Mouse (Mus musculus) heart, embryonic 15.5 days (tissue): ENCODE measurements at regions not wholly inside any gene's neighbourhood (a gene's known extent, or its start where the extent isn't known, plus 50 kb on each side); places are given as distances from the start of the nearest gene placed in this dataset.

ENCODE experiments used
- ATAC-seq: fragments of 200-750 bp; cut with Nextera tagmentation; replicated peaks from 2 replicates; pipeline ENCODE4 v1.8.0; 2017; ENCODE audit warnings: low read depth, moderate TSS enrichment; ENCODE audit not compliant: insufficient number of reproducible peaks, insufficient read depth, low FRiP score
- H3K27ac ChIP-seq: fragments of 300-500 bp; sonication (generic); 2 replicates; pipeline ENCODE4 v1.5.1; 2015; ENCODE audit warnings: mild to moderate bottlenecking, inconsistent platforms
- H3K27me3 ChIP-seq: fragments of 300-500 bp; sonication (generic); 2 replicates; pipeline ENCODE4 v1.6.1; 2015; ENCODE audit warnings: inconsistent platforms
- H3K36me3 ChIP-seq: fragments of 300-500 bp; sonication (generic); 2 replicates; pipeline ENCODE4 v1.6.1; 2015; ENCODE audit warnings: mild to moderate bottlenecking, inconsistent platforms
- H3K4me1 ChIP-seq: fragments of 300-500 bp; sonication (generic); replicated peaks from 2 replicates; pipeline ENCODE4 v1.6.1; 2015; ENCODE audit warnings: inconsistent platforms
- H3K4me2 ChIP-seq: fragments of 300-500 bp; sonication (generic); 2 replicates; pipeline ENCODE4 v1.6.1; 2015; ENCODE audit warnings: inconsistent platforms, mild to moderate bottlenecking, moderate library complexity
- H3K4me3 ChIP-seq: fragments of 300-500 bp; sonication (generic); 2 replicates; pipeline ENCODE4 v1.5.1; 2015; ENCODE audit warnings: mild to moderate bottlenecking, inconsistent platforms
- H3K9ac ChIP-seq: fragments of 300-500 bp; sonication (generic); 2 replicates; pipeline ENCODE4 v1.6.1; 2015; ENCODE audit warnings: mild to moderate bottlenecking, inconsistent platforms
- H3K9me3 ChIP-seq: fragments of 300-500 bp; sonication (generic); replicated peaks from 2 replicates; pipeline ENCODE4 v1.6.1; 2016; ENCODE audit warnings: inconsistent platforms
- WGBS: fragments of 180-500 bp; shearing (Covaris S2); methylation state at CpG from one replicate; pipeline ENCODE4 v1.1.7; 2015; ENCODE audit warnings: mixed read lengths; 5-methylcytosine and 5-hydroxymethylcytosine counted together

- Histone ChIP-seq H3K27me3 (no peaks in the 10 kb centered on the region), H3K36me3 (no peaks in the 10 kb centered on the region), H3K27ac (no peak overlapping the region), H3K4me3 (no peak overlapping the region), H3K4me2 (no peak overlapping the region), H3K9ac (no peak overlapping the region), H3K9me3 (no peaks in the 10 kb centered on the region), H3K4me1 (no peaks in the 10 kb centered on the region)
- no peak for ATAC-seq
- 68% methylated on average over 6 of the region's 6 CpGs for WGBS
Observed at GRCm38 (mm10) chr4:64259348-64260187, 212.8 kb upstream of the Tnc start.

- Histone ChIP-seq H3K9ac (no peak overlapping the region), H3K27me3 (no peaks in the 10 kb centered on the region), H3K9me3 (no peaks in the 10 kb centered on the region), H3K4me1 (no peaks in the 10 kb centered on the region), H3K4me3 (no peak overlapping the region), H3K36me3 (no peaks in the 10 kb centered on the region), H3K4me2 (no peak overlapping the region), H3K27ac (no peak overlapping the region)
- WGBS = 59% methylated on average over 8 of the region's 8 CpGs
- no peak for ATAC-seq
Observed at GRCm38 (mm10) chr4:64255253-64255652, 208.4 kb upstream of the Tnc start.

GRCm38 (mm10) chr4:64250691-64251090 lies 203.9 kb upstream of the Tnc start:
- 63% methylated on average over 5 of the region's 5 CpGs for WGBS
- Histone ChIP-seq H3K9me3 (no peaks in the 10 kb centered on the region), H3K36me3 (no peaks in the 10 kb centered on the region), H3K27ac (no peak overlapping the region), H3K4me3 (no peak overlapping the region), H3K4me1 (no peaks in the 10 kb centered on the region), H3K9ac (no peak overlapping the region), H3K4me2 (no peak overlapping the region), H3K27me3 (no peaks in the 10 kb centered on the region)
- ATAC-seq = no peak

GRCm38 (mm10) chr4:64238196-64238740 lies 191.5 kb upstream of the Tnc start:
- no peaks in the 10 kb centered on the region for H3K9me3 ChIP-seq
- no peaks in the 10 kb centered on the region for H3K4me1 ChIP-seq
- H3K9ac ChIP-seq = no peak overlapping the region
- no peak overlapping the region for H3K4me2 ChIP-seq
- no peaks in the 10 kb centered on the region for H3K27me3 ChIP-seq
- H3K36me3 ChIP-seq = no peaks in the 10 kb centered on the region
- H3K27ac ChIP-seq = no peak overlapping the region
- WGBS = 57% methylated on average over 5 of the region's 5 CpGs
- ATAC-seq = no peak
- H3K4me3 ChIP-seq = no peak overlapping the region

- Histone ChIP-seq H3K27me3 (no peaks in the 10 kb centered on the region), H3K4me2 (no peak overlapping the region), H3K9me3 (no peaks in the 10 kb centered on the region), H3K36me3 (no peaks in the 10 kb centered on the region), H3K4me1 (no peaks in the 10 kb centered on the region), H3K9ac (no peak overlapping the region), H3K27ac (no peak overlapping the region), H3K4me3 (no peak overlapping the region)
- 71% methylated on average over 4 of the region's 4 CpGs for WGBS
- no peak for ATAC-seq
Observed at GRCm38 (mm10) chr4:64235534-64235933, 188.7 kb upstream of the Tnc start.

GRCm38 (mm10) chr4:64232159-64232558 lies 185.3 kb upstream of the Tnc start:
- Histone ChIP-seq H3K4me2 (no peak overlapping the region), H3K4me3 (no peak overlapping the region), H3K36me3 (no peaks in the 10 kb centered on the region), H3K9me3 (no peaks in the 10 kb centered on the region), H3K27me3 (no peaks in the 10 kb centered on the region), H3K9ac (no peak overlapping the region), H3K4me1 (no peaks in the 10 kb centered on the region), H3K27ac (no peak overlapping the region)
- 63% methylated on average over 4 of the region's 4 CpGs for WGBS
- ATAC-seq = no peak

GRCm38 (mm10) chr4:64228341-64228740 lies 181.5 kb upstream of the Tnc start:
- no peaks in the 10 kb centered on the region for H3K4me1 ChIP-seq
- H3K27me3 ChIP-seq = no peaks in the 10 kb centered on the region
- no peak overlapping the region for H3K4me3 ChIP-seq
- no peak for ATAC-seq
- H3K4me2 ChIP-seq = no peak overlapping the region
- no peaks in the 10 kb centered on the region for H3K36me3 ChIP-seq
- no peaks in the 10 kb centered on the region for H3K9me3 ChIP-seq
- WGBS = 62% methylated on average over 3 of the region's 3 CpGs
- no peak overlapping the region for H3K9ac ChIP-seq
- no peak overlapping the region for H3K27ac ChIP-seq

GRCm38 (mm10) chr4:64226635-64227034 lies 179.8 kb upstream of the Tnc start:
- Histone ChIP-seq H3K4me1 (no peaks in the 10 kb centered on the region), H3K9ac (no peak overlapping the region), H3K36me3 (no peaks in the 10 kb centered on the region), H3K4me3 (no peak overlapping the region), H3K9me3 (no peaks in the 10 kb centered on the region), H3K27me3 (no peaks in the 10 kb centered on the region), H3K4me2 (no peak overlapping the region), H3K27ac (no peak overlapping the region)
- no peak for ATAC-seq

- H3K9me3 ChIP-seq = no peaks in the 10 kb centered on the region
- H3K36me3 ChIP-seq = no peaks in the 10 kb centered on the region
- H3K4me2 ChIP-seq = no peak overlapping the region
- H3K27ac ChIP-seq = no peak overlapping the region
- no peaks in the 10 kb centered on the region for H3K27me3 ChIP-seq
- H3K4me1 ChIP-seq = no peaks in the 10 kb centered on the region
- ATAC-seq = no peak
- H3K9ac ChIP-seq = no peak overlapping the region
- 72% methylated on average over 5 of the region's 5 CpGs for WGBS
- H3K4me3 ChIP-seq = no peak overlapping the region
Observed at GRCm38 (mm10) chr4:64224918-64225317, 178.1 kb upstream of the Tnc start.

- Histone ChIP-seq H3K36me3 (no peaks in the 10 kb centered on the region), H3K27me3 (no peaks in the 10 kb centered on the region), H3K4me2 (no peak overlapping the region), H3K9me3 (no peaks in the 10 kb centered on the region), H3K27ac (no peak overlapping the region), H3K4me3 (no peak overlapping the region), H3K4me1 (no peaks in the 10 kb centered on the region), H3K9ac (no peak overlapping the region)
- ATAC-seq = no peak
- 61% methylated on average over 2 of the region's 2 CpGs for WGBS
Observed at GRCm38 (mm10) chr4:64219802-64220201, 173.0 kb upstream of the Tnc start.

GRCm38 (mm10) chr4:64207118-64207868 lies 160.5 kb upstream of the Tnc start:
- no peak overlapping the region for H3K9ac ChIP-seq
- no peaks in the 10 kb centered on the region for H3K4me1 ChIP-seq
- no peak overlapping the region for H3K4me2 ChIP-seq
- ATAC-seq = no peak
- H3K9me3 ChIP-seq = no peaks in the 10 kb centered on the region; the same call in 1 of the 2 replicates
- no peaks in the 10 kb centered on the region for H3K27me3 ChIP-seq
- no peak overlapping the region for H3K27ac ChIP-seq
- H3K4me3 ChIP-seq = no peak overlapping the region
- 47% methylated on average over 8 of the region's 8 CpGs for WGBS
- no peaks in the 10 kb centered on the region for H3K36me3 ChIP-seq
